Mouse (Mus musculus) naive thymus-derived CD4-positive, alpha-beta T cell, adult 2 months (primary cell): ENCODE data around the gene Ajm1.

Experiments
- DNase-seq: peaks from one replicate; pipeline ENCODE4 v3.0.0-alpha.2; 2011; ENCODE audit warnings: low read depth

Gene Ajm1

GRCm38 (mm10) chr2:25581294-25581864 lies at the start of gene Ajm1:
Gene Ajm1, minus strand, starts transcription at chr2:25581757.
- peak; percentile 88 for DNase-seq

- DNase-seq = no peak
These were observed 47.2 kb upstream of the Ajm1 start for GRCm38 (mm10) chr2:25628738-25629137.

- DNase-seq = no peak
These were observed 46.3 kb upstream of the Ajm1 start, which contains the start of gene Fcna for GRCm38 (mm10) chr2:25627811-25628210. Gene Fcna, minus strand, starts transcription at chr2:25628030.

GRCm38 (mm10) chr2:25625986-25626385 lies 44.4 kb upstream of the Ajm1 start:
- no peak for DNase-seq

GRCm38 (mm10) chr2:25621229-25622200 lies 40.0 kb upstream of the Ajm1 start, which contains the start of gene Tmem141:
Gene Tmem141, minus strand, starts transcription at chr2:25622005.
- DNase-seq = peak; percentile 77

- DNase-seq = no peak
These were observed 39.3 kb upstream of the Ajm1 start for GRCm38 (mm10) chr2:25620852-25621228.

GRCm38 (mm10) chr2:25620386-25620785 lies 38.8 kb upstream of the Ajm1 start:
- DNase-seq = peak; percentile 73

GRCm38 (mm10) chr2:25617578-25617977 lies 36.0 kb upstream of the Ajm1 start, which contains the start of gene Ccdc183:
Gene Ccdc183, minus strand, starts transcription at chr2:25617678.
- no peak for DNase-seq

GRCm38 (mm10) chr2:25616398-25616797 lies 34.8 kb upstream of the Ajm1 start:
- DNase-seq = no peak

GRCm38 (mm10) chr2:25608671-25609070 lies 27.1 kb upstream of the Ajm1 start:
- no peak for DNase-seq

- peak; percentile 92 for DNase-seq
These were observed 26.4 kb upstream of the Ajm1 start, which contains the start of gene Rabl6 for GRCm38 (mm10) chr2:25607761-25608622. Gene Rabl6, minus strand, starts transcription at chr2:25608521.

GRCm38 (mm10) chr2:25602526-25602925 lies 21.0 kb upstream of the Ajm1 start:
- DNase-seq = no peak

- no peak for DNase-seq
These were observed 18.5 kb upstream of the Ajm1 start for GRCm38 (mm10) chr2:25600037-25600436.

- no peak for DNase-seq
These were observed 17.2 kb upstream of the Ajm1 start for GRCm38 (mm10) chr2:25598749-25599148.

GRCm38 (mm10) chr2:25596765-25597510 lies 15.4 kb upstream of the Ajm1 start:
- DNase-seq = no peak

GRCm38 (mm10) chr2:25591863-25592262 lies 10.3 kb upstream of the Ajm1 start:
- peak; percentile 59 for DNase-seq

- no peak for DNase-seq
These were observed 6.8 kb upstream of the Ajm1 start for GRCm38 (mm10) chr2:25588227-25588907.

- no peak for DNase-seq
These were observed 5.7 kb upstream of the Ajm1 start for GRCm38 (mm10) chr2:25587290-25587689.

- no peak for DNase-seq
These were observed 4.0 kb upstream of the Ajm1 start for GRCm38 (mm10) chr2:25585601-25586000.

- DNase-seq = no peak
These were observed 3.3 kb upstream of the Ajm1 start for GRCm38 (mm10) chr2:25584856-25585255.

GRCm38 (mm10) chr2:25584152-25584551 lies 2.6 kb upstream of the Ajm1 start:
- DNase-seq = no peak
